Mouse (Mus musculus) spleen, adult 2 months (tissue): Measurements from ENCODE around the gene Itsn1.

Experiments used
- CTCF ChIP-seq: fragments of 200-500 bp; IDR thresholded peaks from 2 replicates; pipeline ENCODE4 v1.5.1; 2011; ENCODE audit warnings: mild to moderate bottlenecking, inconsistent platforms; ENCODE audit not compliant: insufficient read depth, insufficient read length, insufficient replicate concordance; ENCODE audit errors: extremely low read depth
- POLR2A ChIP-seq: fragments of 200-500 bp; IDR thresholded peaks from 2 replicates; pipeline ENCODE4 v1.6.1; 2011; ENCODE audit warnings: low read depth, low read length, inconsistent platforms

- TF ChIP-seq CTCF = no peak
- no peak for TF ChIP-seq POLR2A
Measured at GRCm38 (mm10) chr16:91870158-91870582, 141.1 kb downstream of the Itsn1 start.
